Mouse (Mus musculus) liver, embryonic 15.5 days (tissue): ENCODE measurements around the gene 2610301B20Rik. TPM values are rescaled to one million over a fixed set of nuclear protein-coding genes. Genes with fewer than 3 reads are reported as not detected.

Experiments used
- ATAC-seq: fragments of 200-750 bp; cut with Nextera tagmentation; 2 replicates; pipeline ENCODE4 v1.8.0; 2017; ENCODE audit warnings: moderate number of reproducible peaks, mild to moderate bottlenecking, moderate library complexity; ENCODE audit not compliant: insufficient read depth
- H3K27ac ChIP-seq: fragments of 300-500 bp; sonication (generic); replicated peaks from 2 replicates; pipeline ENCODE4 v1.5.1; 2015; ENCODE audit warnings: mild to moderate bottlenecking, inconsistent platforms
- H3K27me3 ChIP-seq: fragments of 300-500 bp; sonication (generic); 2 replicates; pipeline ENCODE4 v1.6.1; 2015; ENCODE audit warnings: mild to moderate bottlenecking, inconsistent platforms
- H3K36me3 ChIP-seq: fragments of 300-500 bp; sonication (generic); replicated peaks from 2 replicates; pipeline ENCODE4 v1.6.1; 2015; ENCODE audit warnings: moderate library complexity, mild to moderate bottlenecking, inconsistent platforms
- H3K4me1 ChIP-seq: fragments of 300-500 bp; sonication (generic); replicated peaks from 2 replicates; pipeline ENCODE4 v1.6.1; 2015; ENCODE audit warnings: inconsistent platforms
- H3K4me2 ChIP-seq: fragments of 300-500 bp; sonication (generic); 2 replicates; pipeline ENCODE4 v1.6.1; 2015; ENCODE audit warnings: moderate library complexity, mild to moderate bottlenecking, inconsistent platforms
- H3K4me3 ChIP-seq: fragments of 300-500 bp; sonication (generic); replicated peaks from 2 replicates; pipeline ENCODE4 v1.5.1; 2015; ENCODE audit warnings: mild to moderate bottlenecking, inconsistent platforms
- H3K9ac ChIP-seq: fragments of 300-500 bp; sonication (generic); 2 replicates; pipeline ENCODE4 v1.6.1; 2015; ENCODE audit warnings: moderate library complexity, mild to moderate bottlenecking, inconsistent platforms
- H3K9me3 ChIP-seq: fragments of 300-500 bp; sonication (generic); replicated peaks from 2 replicates; pipeline ENCODE4 v1.6.1; 2016; ENCODE audit warnings: inconsistent platforms
- WGBS: fragments of 180-500 bp; shearing (Covaris S2); methylation state at CpG from one replicate; pipeline ENCODE4 v1.1.7; 2015; ENCODE audit warnings: mixed read lengths; ENCODE audit not compliant: insufficient replicate concordance; 5-methylcytosine and 5-hydroxymethylcytosine counted together
- polyA plus RNA-seq: library from polyadenylated mRNA; unstranded; fragments of >200 nt; fragmentation: Nextera tagmentation; extraction: Ambion mirVana; gene quantifications from 2 replicates; pipeline ENCODE4 v1.2.1, GENCODE M21; 2015

The 2610301B20Rik gene
- polyA plus RNA-seq, 1 experiment from 2014 or later, result 9.7 TPM

DNA sequence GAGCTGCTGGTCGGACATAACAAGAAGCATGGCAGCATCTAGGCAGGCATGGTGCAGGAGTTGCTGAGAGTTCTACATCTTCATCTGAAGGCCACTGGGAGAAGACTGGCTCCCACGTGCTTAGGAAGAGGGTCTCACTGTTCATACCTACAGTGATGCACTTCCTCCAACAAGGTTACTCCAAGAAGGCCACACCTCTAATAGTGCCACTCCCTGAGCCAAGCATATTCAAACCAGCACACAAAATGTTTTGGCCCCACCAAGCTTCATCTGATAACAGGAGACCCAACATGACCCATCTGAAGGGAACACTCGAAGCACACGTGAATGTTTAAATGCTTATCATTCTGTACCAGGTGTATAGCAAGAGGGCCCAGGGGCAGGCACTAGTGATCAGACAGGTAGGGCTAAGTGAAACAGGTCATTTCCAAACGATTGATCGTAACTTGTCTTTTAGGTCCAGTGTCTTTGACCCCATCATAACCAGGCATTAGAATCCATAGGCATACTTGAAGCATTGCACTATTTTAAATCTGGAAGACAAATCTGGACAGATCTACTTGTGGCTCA lies 37.7 kb downstream of the 2610301B20Rik start:
- peaks cover 56% of the 10 kb centered on the region for H3K4me1 ChIP-seq
- H3K36me3 ChIP-seq, result no peaks in the 10 kb centered on the region
- H3K4me3 ChIP-seq, result no peak overlapping the region
- no peak overlapping the region for H3K9ac ChIP-seq
- H3K9me3 ChIP-seq, result no peaks in the 10 kb centered on the region
- ATAC-seq, result no peak
- peaks cover 2% of the 10 kb centered on the region for H3K27me3 ChIP-seq
- no peak overlapping the region for H3K27ac ChIP-seq
- no peak overlapping the region for H3K4me2 ChIP-seq
- WGBS, result 58% methylated on average over 6 of the region's 6 CpGs

DNA sequence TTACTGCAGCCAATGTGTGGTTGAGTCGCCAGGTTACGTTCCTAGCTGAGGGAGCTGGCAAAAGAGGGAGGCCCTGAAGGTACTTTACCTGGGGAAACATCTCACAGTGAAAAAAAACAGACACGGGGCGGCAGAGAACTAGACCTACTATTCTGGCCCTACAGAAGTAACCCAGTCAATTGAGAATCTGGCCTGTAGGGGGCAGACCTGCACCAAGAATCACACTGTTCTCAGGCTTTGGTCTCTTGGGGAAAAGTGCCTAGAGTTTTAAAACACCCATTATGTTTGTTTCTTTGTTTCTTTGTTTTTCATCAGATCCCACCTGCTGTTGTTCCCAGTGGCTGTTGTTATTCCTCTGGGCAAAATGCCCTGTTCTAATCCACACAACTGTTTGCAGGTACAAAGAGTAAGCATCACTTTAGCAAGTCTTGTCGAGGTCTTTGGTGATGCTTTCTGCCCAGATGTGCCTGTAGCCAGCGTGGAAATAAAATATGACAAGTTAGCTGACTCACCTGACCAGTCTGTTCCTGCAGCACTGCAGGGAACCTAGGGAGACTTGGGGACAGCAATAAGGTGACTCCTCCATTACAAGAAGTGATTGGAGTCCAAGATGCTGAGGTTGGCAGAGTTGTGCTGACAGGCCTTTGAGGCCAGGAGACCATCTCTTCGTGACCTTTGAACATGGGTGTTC lies 38.5 kb downstream of the 2610301B20Rik start:
- Histone ChIP-seq H3K4me1 (peaks cover 59% of the 10 kb centered on the region), H3K4me2 (no peak overlapping the region), H3K4me3 (no peak overlapping the region), H3K27me3 (peaks cover 2% of the 10 kb centered on the region), H3K9me3 (no peaks in the 10 kb centered on the region), H3K36me3 (no peaks in the 10 kb centered on the region), H3K9ac (no peak overlapping the region), H3K27ac (no peak overlapping the region)
- ATAC-seq, result no peak
- WGBS, result 32% methylated on average over 7 of the region's 7 CpGs

DNA sequence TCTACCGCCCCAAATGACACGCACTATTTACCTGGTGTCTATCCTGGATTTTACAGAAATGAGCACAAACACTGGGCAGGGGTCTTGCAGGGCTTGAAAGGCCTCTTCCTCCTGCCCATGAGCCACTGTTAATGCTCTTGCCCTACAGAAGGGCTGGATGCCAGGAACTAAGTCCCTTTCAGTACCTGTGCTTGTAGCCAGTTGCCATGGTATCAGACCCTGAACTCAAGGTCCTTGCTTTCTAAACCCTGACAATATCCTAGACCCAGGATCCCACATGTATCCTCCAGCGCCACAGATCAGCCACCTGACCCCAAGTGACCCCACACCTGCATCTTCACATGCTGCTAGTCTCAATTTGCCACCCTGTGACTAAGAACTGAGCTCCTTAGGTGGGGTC lies 39.1 kb downstream of the 2610301B20Rik start:
- Histone ChIP-seq H3K4me3 (no peak overlapping the region), H3K4me2 (no peak overlapping the region), H3K9ac (no peak overlapping the region), H3K9me3 (no peaks in the 10 kb centered on the region), H3K36me3 (no peaks in the 10 kb centered on the region), H3K4me1 (peaks cover 63% of the 10 kb centered on the region), H3K27me3 (peaks cover 1% of the 10 kb centered on the region; the same call in 1 of the 2 replicates), H3K27ac (peak overlapping the region; percentile 96; the same call in 1 of the 2 replicates)
- no peak for ATAC-seq
- WGBS, result 85% methylated on average over 3 of the region's 3 CpGs

DNA sequence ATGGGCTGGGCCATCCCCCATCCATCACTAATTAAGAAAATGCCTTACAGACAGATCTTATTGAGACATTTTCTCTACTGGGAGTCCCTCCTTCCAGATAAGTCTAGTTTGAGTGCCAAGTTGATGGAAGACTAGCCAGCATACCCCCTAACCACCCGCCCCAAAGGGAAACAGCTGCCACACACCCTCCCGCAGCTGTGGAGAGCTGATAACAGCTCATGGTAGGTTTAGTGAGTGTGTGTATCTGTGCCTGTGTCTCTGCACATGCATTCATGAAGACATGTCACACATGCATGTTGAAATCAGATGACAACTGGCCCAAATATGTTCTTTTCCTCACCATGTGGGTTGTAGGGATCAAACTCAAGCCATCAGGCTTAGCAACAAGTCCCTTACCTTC lies 40.5 kb downstream of the 2610301B20Rik start:
- H3K36me3 ChIP-seq, result no peaks in the 10 kb centered on the region
- peak overlapping the region; percentile 96 for H3K27ac ChIP-seq
- peak overlapping the region; percentile 30; the same call in 1 of the 2 replicates for H3K9ac ChIP-seq
- WGBS, result 14% methylated on average over 2 of the region's 2 CpGs
- peak; percentile 99 for ATAC-seq
- H3K4me1 ChIP-seq, result peaks cover 75% of the 10 kb centered on the region
- H3K4me2 ChIP-seq, result peak overlapping the region; percentile 62
- H3K27me3 ChIP-seq, result no peaks in the 10 kb centered on the region
- H3K4me3 ChIP-seq, result peak overlapping the region; percentile 6; the same call in 1 of the 2 replicates
- no peaks in the 10 kb centered on the region for H3K9me3 ChIP-seq

DNA sequence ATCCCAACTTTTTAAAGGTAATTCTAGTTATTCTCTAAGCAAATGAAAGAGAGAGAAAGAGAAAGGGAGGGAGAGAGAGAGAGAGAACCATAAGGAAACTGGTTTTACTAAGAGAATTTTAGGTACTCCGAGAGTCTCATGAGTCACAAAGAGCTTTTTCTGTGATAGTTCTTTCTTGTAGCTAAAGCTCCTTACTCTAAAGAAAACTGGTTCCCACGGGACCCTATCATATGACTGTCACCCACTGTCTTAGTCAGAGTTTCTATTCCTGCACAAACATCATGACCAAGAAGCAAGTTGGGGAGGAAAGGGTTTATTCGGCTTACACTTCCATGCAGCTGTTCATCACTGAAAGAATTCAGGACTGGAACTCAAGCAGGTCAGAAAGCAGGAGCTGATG lies 41.0 kb downstream of the 2610301B20Rik start:
- no peak for ATAC-seq
- 68% methylated on average over 3 of the region's 3 CpGs for WGBS
- H3K4me1 ChIP-seq, result peaks cover 75% of the 10 kb centered on the region

DNA sequence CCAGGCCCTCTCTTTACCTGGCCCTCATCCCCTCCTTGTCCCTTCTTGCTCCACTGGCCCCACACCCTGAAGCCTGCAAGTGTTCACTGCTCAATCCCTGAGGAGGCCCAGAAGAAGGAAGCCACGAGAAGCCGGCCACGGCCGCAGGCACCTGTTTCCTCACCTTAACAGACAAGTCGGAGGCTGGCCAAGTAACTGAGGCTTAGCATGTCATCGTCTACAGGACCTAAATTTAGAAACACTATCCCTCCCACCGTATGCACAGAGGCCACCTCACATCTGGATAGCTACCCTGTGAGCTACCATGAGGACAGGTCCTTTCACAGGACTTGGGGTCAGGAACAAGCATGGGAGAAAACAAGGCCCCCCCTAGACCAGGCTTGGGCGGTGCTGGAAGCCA lies 44.1 kb downstream of the 2610301B20Rik start:
- no peak for ATAC-seq
- no peaks in the 10 kb centered on the region for H3K27me3 ChIP-seq
- WGBS, result 51% methylated on average over 8 of the region's 8 CpGs
- H3K4me1 ChIP-seq, result peaks cover 57% of the 10 kb centered on the region
- H3K36me3 ChIP-seq, result no peaks in the 10 kb centered on the region
- no peak overlapping the region for H3K4me2 ChIP-seq
- H3K9ac ChIP-seq, result no peak overlapping the region
- peak overlapping the region; percentile 49; the same call in 1 of the 2 replicates for H3K27ac ChIP-seq
- H3K9me3 ChIP-seq, result no peaks in the 10 kb centered on the region
- no peak overlapping the region for H3K4me3 ChIP-seq

More for the DNA sequence above, 41.0 kb downstream of the 2610301B20Rik start:
- H3K27ac ChIP-seq, result peak overlapping the region; percentile 96
- no peaks in the 10 kb centered on the region for H3K27me3 ChIP-seq
- H3K9ac ChIP-seq, result no peak overlapping the region
- peak overlapping the region; percentile 62 for H3K4me2 ChIP-seq
- no peaks in the 10 kb centered on the region for H3K36me3 ChIP-seq
- H3K4me3 ChIP-seq, result no peak overlapping the region
- no peaks in the 10 kb centered on the region for H3K9me3 ChIP-seq

DNA sequence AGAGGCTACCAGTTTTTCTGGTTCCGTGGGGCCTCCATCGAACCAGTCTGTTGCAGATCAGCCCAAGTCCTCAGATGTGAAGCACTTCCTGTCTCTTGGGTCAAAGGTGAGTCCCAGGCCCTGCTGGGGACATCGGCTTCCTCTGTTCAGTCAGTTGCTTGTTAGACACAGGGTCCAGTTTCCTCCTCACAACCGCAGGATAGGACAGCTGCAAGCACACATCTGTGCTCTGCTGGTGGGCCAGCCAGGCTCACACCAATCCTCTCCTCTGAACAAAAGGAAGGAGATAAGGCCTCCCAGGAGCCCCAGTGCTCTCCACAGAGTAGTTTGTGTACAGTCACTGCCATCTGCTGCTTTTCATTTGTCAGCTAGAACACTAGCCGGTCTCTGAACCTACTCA lies 44.8 kb downstream of the 2610301B20Rik start:
- H3K27me3 ChIP-seq, result no peaks in the 10 kb centered on the region
- H3K9me3 ChIP-seq, result no peaks in the 10 kb centered on the region
- WGBS, result 10% methylated on average over 5 of the region's 5 CpGs
- no peak overlapping the region for H3K4me3 ChIP-seq
- H3K9ac ChIP-seq, result no peak overlapping the region
- no peak for ATAC-seq
- peak overlapping the region; percentile 49 for H3K27ac ChIP-seq
- peaks cover 57% of the 10 kb centered on the region for H3K4me1 ChIP-seq
- H3K4me2 ChIP-seq, result no peak overlapping the region
- no peaks in the 10 kb centered on the region for H3K36me3 ChIP-seq

DNA sequence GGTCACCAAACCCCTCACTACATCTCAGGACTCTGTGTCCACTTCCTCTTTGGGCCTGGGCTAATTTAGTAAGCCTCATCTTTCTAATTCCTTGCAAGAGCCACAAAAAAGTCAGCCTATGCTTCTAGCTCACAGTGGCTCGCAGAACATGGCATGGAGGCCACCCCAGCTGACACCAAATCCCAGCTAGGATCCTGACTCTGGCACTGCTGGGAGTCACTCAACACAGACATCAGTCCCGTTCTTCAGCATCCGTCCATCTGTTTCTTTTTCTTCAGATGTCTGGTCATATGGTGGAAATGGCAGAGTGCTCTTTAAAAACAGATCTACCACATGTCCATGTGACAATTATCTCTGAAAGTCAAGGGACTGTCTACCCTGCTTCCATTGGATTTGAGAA lies 45.2 kb downstream of the 2610301B20Rik start:
- no peaks in the 10 kb centered on the region for H3K27me3 ChIP-seq
- no peak overlapping the region for H3K4me3 ChIP-seq
- H3K4me1 ChIP-seq, result peaks cover 55% of the 10 kb centered on the region
- H3K27ac ChIP-seq, result peak overlapping the region; percentile 49
- H3K9me3 ChIP-seq, result no peaks in the 10 kb centered on the region
- WGBS, result 68% methylated on average over 3 of the region's 3 CpGs
- no peak overlapping the region for H3K9ac ChIP-seq
- ATAC-seq, result no peak
- H3K4me2 ChIP-seq, result no peak overlapping the region
- no peaks in the 10 kb centered on the region for H3K36me3 ChIP-seq

DNA sequence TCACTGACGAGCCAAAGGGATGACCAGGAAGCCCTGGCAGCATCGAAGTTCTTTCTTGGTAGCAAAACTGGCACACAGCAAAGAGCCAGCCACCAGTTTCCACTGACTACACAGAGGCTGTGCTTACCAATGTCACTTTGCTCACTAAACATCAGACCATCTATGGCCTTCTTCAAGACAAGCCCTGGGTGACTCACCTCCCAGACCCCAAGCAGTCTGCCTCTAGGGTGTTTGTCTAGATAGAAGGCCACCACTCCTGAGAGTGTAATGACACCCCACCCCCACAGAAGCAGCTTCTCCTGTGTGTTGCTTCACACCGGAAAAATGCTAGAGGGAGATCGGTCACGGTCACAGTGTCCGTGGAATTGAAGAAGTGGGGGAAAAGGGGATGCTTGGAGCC lies 45.7 kb downstream of the 2610301B20Rik start:
- 71% methylated on average over 6 of the region's 6 CpGs for WGBS
- Histone ChIP-seq H3K36me3 (no peaks in the 10 kb centered on the region), H3K9ac (no peak overlapping the region), H3K27ac (0 out of 2 replicates have a peak overlapping the region, but pooled peaks have one; percentile 25), H3K4me1 (peaks cover 50% of the 10 kb centered on the region), H3K4me2 (no peak overlapping the region), H3K4me3 (no peak overlapping the region), H3K27me3 (no peaks in the 10 kb centered on the region), H3K9me3 (no peaks in the 10 kb centered on the region)
- no peak for ATAC-seq

DNA sequence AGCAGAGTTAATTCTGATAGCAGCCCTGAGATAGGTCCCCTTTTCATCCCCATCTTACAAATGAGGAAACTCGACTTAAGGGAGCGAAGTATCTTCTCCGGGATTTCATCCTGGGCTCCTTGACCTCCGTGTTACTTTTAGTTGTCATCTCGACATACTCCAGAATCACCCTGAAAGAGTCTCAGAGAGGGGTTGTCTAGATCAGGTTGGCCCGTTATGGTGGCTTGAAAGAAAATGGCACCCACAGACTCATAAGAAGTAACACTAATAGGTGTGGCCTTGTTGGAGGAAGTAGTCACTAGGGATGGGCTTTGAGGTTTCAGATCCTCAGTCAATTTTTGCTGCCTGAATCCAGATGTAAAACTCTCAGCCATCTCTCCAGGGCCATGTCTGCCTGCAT lies 46.3 kb downstream of the 2610301B20Rik start:
- H3K27ac ChIP-seq, result no peak overlapping the region
- H3K9me3 ChIP-seq, result no peaks in the 10 kb centered on the region
- no peak overlapping the region for H3K4me3 ChIP-seq
- peaks cover 45% of the 10 kb centered on the region for H3K4me1 ChIP-seq
- no peaks in the 10 kb centered on the region for H3K36me3 ChIP-seq
- no peaks in the 10 kb centered on the region for H3K27me3 ChIP-seq
- no peak overlapping the region for H3K9ac ChIP-seq
- no peak overlapping the region for H3K4me2 ChIP-seq
- 73% methylated on average over 6 of the region's 6 CpGs for WGBS
- ATAC-seq, result no peak

DNA sequence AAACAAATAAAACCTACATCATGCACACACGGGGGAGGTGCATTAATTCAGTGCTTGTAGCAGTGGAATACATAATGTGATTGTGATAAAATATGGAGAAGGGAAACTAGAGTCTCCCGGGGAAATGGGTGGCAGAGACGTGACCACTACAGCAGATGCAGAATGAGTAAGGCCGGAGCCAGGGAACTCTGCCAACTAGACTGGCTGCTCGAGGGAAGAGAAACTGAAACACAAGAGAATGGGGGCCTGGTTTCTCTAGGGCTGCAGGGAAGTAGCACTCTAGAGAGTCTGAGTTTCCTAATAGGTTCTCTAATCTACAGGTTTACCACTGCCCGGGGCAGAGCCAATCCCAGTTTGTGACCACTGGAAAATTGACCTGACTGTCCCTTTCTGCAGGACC lies 48.9 kb downstream of the 2610301B20Rik start:
- H3K36me3 ChIP-seq, result no peaks in the 10 kb centered on the region
- H3K4me1 ChIP-seq, result peaks cover 27% of the 10 kb centered on the region
- H3K4me3 ChIP-seq, result no peak overlapping the region
- H3K9ac ChIP-seq, result no peak overlapping the region
- no peaks in the 10 kb centered on the region for H3K9me3 ChIP-seq
- H3K27ac ChIP-seq, result peak overlapping the region; percentile 45
- H3K4me2 ChIP-seq, result no peak overlapping the region
- 35% methylated on average over 6 of the region's 6 CpGs for WGBS
- ATAC-seq, result 0 out of 2 replicates have a peak, but pooled peaks have one; percentile 16
- H3K27me3 ChIP-seq, result no peaks in the 10 kb centered on the region
